Mouse (Mus musculus) left cerebral cortex, adult 11 months (tissue): Measurements from ENCODE around the gene Wfdc16.
"Not testable (repeated sequence)": the region's sequence is repeated elsewhere in the genome, so short reads cannot be mapped to it uniquely, and the experiment has no call there.

ENCODE experiments used
- DNase-seq: peaks from one replicate; pipeline ENCODE4 v3.0.0; 2022; ENCODE audit warnings: low spot score

Wfdc16 gene

GRCm38 (mm10) chr2:164600179-164600578 is 38.4 kb downstream of the Wfdc16 start:
- DNase-seq: no peak

- DNase-seq: no peak
These were observed 45.1 kb downstream of the Wfdc16 start, which contains the start of gene Eppin for GRCm38 (mm10) chr2:164593494-164593893. TSS of gene Eppin (minus strand) at chr2:164593594.

DNA sequence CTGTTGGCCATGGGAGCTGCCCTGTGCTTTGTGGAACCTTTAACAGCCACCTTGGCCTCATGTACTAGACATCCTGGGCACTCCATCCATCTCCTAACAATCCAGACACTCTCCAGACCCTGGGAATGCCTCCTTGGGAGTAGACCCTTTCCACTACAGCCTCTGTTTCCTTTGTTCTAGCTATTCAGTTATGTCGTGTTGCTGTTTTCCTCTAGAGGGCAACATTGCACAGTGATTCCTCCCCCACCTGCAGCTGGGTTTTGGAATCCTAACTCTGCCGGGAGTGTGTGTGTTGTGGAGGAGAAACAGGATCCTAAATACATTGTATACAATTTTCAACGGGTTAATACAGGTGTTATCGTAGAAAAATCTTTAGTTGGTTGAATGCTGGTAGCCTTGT is 46.6 kb downstream of the Wfdc16 start:
- DNase-seq: peak; percentile 2

DNA sequence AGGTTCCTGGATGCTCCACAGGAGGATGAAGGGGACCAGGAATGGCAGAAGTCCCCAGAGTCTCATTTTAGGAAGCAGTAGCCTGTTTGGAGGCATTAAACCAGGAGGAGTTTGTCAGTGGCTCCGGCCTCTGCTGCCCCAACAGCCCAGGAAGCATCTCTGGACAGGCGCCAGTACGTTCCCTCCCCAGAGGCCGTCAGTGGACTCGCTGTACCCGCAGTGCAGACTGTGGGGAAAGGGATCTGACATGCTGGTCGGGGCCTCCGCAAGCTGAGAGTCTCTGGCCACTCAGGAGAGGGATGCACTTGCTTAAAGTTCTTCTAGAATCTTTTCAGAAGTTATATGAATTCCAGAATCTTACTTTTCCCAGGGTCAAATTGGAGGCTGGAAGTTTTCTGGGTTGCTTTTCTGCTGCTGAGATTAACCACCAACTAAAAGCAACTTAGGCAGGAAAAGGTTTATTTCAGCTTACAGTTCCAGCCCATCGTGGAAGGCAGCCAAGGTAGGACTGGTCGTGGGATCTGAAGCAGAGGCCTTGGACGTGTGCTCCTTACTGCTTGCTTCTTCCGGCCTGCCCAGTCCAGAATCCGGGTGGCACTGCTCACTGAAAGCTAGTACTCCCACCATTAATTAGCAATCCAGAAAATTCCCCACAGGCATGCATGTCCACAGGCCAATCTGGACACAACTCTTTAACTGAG is 53.4 kb downstream of the Wfdc16 start, which contains the start of gene Wfdc6a:
TSS of gene Wfdc6a (minus strand) at position 423 of the 701 bp plus-strand sequence.
- not testable (repeated sequence) for DNase-seq
